Mouse (Mus musculus) gastrocnemius, adult 2 months (tissue): Measurements from ENCODE around the gene Mast3. TPM values are rescaled to one million over a fixed set of nuclear protein-coding genes. Genes with fewer than 3 reads are reported as not detected.

Experiments used
- DNase-seq: peaks from one replicate; pipeline ENCODE4 v3.0.0; 2022
- H3K27ac ChIP-seq: fragments of 200-600 bp; 2 replicates; pipeline ENCODE4 v1.8.1; 2022; ENCODE audit warnings: mild to moderate bottlenecking
- H3K4me3 ChIP-seq: fragments of 200-600 bp; 2 replicates; pipeline ENCODE4 v1.8.1; 2022; ENCODE audit warnings: mild to moderate bottlenecking, moderate library complexity
- CTCF ChIP-seq: fragments of 200-600 bp; IDR thresholded peaks from 2 replicates; pipeline ENCODE4 v1.8.1; 2022; ENCODE audit warnings: antibody characterized with exemption, mild to moderate bottlenecking, moderate library complexity
- intact Hi-C: fragments of 180-260 bp; cut with DNase I; formaldehyde crosslinking; loops from one replicate; pipeline ENCODE4 v1.15.1; 2025
- long read RNA-seq, 2 experiments: library from polyadenylated mRNA; stranded (forward); transcript quantifications; one replicate each; pipeline ENCODE4 v2.0.0; 2021
- total RNA-seq, 2 experiments: library from RNA; stranded (reverse); gene quantifications; 2 replicates each; pipeline ENCODE4 v1.2.3; 2021

The Mast3 gene
- 1 to 10 TPM; 2.7 to 3.6 TPM for total RNA-seq
- long read RNA-seq, experiment 1, partial matches to known transcripts, result 2 of 4 reads
- long read RNA-seq, experiment 1, other reads (novel, unspliced or antisense), result 2 of 4 reads
- long read RNA-seq, experiment 2, full-length matches to known transcripts, result 4 of 6 reads
- long read RNA-seq, experiment 2, partial matches to known transcripts, result 0 of 6 reads
- long read RNA-seq, experiment 2, other reads (novel, unspliced or antisense), result 2 of 6 reads

DNA sequence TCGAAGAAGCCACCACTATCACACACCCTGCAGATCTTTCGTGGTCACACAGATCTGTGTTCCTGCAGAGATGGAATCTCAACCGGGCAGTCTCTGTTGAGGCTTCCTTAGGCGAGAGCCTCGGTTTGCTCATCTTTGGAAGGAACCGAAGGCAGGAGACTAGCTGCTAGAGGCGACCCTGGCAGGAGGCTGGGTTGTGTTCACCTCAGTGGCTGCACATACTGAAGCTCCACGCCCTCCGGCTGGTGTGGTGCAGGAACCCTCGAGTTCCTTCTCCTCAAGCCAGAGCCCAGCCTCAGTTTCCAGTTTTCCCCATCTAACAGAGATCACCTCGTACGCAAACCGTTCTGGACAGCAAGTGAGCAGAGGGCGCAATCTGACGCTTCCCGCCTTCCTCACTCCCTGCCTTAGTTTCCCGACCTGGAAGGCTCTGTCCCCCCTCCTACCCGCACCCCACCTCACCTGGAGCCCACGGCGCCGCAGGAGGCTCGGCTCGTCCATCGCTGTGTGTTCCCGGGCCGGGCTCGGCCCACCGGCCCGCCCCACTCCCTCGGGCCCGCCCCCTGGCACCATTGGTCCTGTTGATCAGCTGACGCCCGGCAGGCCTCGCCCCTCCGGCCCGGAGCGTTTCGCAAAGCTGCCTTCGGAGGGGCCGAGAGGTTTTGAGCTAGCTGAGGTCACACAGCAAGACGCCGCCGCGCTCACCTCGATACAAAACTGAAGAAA is at the start of gene Mast3:
TSS of gene Mast3 (minus strand) at position 574 of the 726 bp plus-strand sequence.
- Histone ChIP-seq H3K27ac (peak within 1 kb of the TSS; percentile 68), H3K4me3 (peak within 1 kb of the TSS; percentile 77)
- intact Hi-C loops, result loop anchor here (10.0 kb wide), 1 partner anchor 50 kb away; no protein-coding TSS in a partner anchor
- no peak for TF ChIP-seq CTCF
- peak; percentile 95 for DNase-seq

DNA sequence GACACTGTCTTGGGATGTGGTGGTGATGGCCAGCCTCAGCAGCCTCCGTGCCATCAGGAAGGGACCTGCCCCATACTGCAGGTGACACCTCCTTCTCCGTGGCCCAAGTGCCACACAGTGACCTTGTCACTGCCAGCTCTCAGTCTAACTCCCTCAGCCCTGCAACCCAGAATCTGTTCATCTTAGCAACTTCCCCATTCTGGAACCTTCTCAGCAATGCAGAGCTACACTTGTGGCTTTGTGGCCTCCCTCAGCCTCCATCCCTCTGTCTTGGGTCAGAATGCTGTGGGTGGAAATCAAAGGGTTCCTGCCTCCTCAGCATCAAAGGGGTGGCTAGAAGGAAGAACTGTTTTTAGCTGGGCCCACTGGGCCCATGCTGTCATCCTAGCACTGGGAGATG is 49.0 kb upstream of the Mast3 start:
- DNase-seq, result no peak
- no peak overlapping the region for H3K4me3 ChIP-seq
- no peak overlapping the region for H3K27ac ChIP-seq
- intact Hi-C loops, result loop anchor here (10.0 kb wide), 1 partner anchor 49 kb away; the partner anchor contains the start of genes Il12rb1 and Mast3
- no peak for TF ChIP-seq CTCF

- DNase-seq, result no peak
- no peak for TF ChIP-seq CTCF
- Histone ChIP-seq H3K4me3 (no peak overlapping the region), H3K27ac (no peak overlapping the region)
- intact Hi-C loops, result loop anchor here (10.0 kb wide), 1 partner anchor 48 kb away; the partner anchor contains the start of genes Il12rb1 and Mast3
These were observed 47.9 kb upstream of the Mast3 start for GRCm38 (mm10) chr8:70852595-70853231.

- DNase-seq, result no peak
- no peak overlapping the region for H3K4me3 ChIP-seq
- intact Hi-C loops, result loop anchor here (10.0 kb wide), 1 partner anchor 47 kb away; the partner anchor contains the start of genes Il12rb1 and Mast3
- no peak for TF ChIP-seq CTCF
- no peak overlapping the region for H3K27ac ChIP-seq
These were observed 47.0 kb upstream of the Mast3 start for GRCm38 (mm10) chr8:70851837-70852236.

DNA sequence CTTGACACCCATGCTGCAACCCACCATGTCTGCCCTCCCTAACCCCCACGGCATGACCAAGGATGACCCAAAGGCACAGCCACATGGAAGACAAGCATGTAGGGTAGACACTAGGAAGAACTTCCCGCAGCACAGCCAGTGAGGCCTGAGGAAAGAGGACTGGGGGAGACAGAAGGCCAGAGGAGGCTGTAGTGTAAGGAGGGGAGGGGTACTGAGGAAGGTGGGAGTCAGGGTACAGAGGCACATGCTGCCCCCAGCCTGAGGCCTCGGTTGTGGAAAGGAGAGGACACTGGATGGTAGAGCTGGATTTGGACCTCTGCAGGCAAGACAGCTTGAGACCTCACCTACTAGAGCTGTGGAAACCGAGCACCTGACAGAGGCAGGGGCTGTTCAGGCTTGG is 46.1 kb upstream of the Mast3 start:
- intact Hi-C loops, result loop anchor here (10.0 kb wide), 1 partner anchor 46 kb away; the partner anchor contains the start of genes Il12rb1 and Mast3

GRCm38 (mm10) chr8:70850132-70850845 is 45.4 kb upstream of the Mast3 start:
- Histone ChIP-seq H3K4me3 (no peak overlapping the region), H3K27ac (peak overlapping the region; percentile 38; the same call in 1 of the 2 replicates)
- no peak for DNase-seq
- intact Hi-C loops, result loop anchor here (10.0 kb wide), 1 partner anchor 45 kb away; the partner anchor contains the start of genes Il12rb1 and Mast3
- no peak for TF ChIP-seq CTCF

More for the DNA sequence above, 46.1 kb upstream of the Mast3 start:
- TF ChIP-seq CTCF, result no peak
- no peak for DNase-seq
- H3K27ac ChIP-seq, result no peak overlapping the region
- H3K4me3 ChIP-seq, result no peak overlapping the region

- no peak overlapping the region for H3K4me3 ChIP-seq
- H3K27ac ChIP-seq, result peak overlapping the region; percentile 46
- TF ChIP-seq CTCF, result no peak
- intact Hi-C loops, result no loop called here
- DNase-seq, result peak; percentile 83
These were observed 44.6 kb upstream of the Mast3 start for GRCm38 (mm10) chr8:70849333-70849990.

DNA sequence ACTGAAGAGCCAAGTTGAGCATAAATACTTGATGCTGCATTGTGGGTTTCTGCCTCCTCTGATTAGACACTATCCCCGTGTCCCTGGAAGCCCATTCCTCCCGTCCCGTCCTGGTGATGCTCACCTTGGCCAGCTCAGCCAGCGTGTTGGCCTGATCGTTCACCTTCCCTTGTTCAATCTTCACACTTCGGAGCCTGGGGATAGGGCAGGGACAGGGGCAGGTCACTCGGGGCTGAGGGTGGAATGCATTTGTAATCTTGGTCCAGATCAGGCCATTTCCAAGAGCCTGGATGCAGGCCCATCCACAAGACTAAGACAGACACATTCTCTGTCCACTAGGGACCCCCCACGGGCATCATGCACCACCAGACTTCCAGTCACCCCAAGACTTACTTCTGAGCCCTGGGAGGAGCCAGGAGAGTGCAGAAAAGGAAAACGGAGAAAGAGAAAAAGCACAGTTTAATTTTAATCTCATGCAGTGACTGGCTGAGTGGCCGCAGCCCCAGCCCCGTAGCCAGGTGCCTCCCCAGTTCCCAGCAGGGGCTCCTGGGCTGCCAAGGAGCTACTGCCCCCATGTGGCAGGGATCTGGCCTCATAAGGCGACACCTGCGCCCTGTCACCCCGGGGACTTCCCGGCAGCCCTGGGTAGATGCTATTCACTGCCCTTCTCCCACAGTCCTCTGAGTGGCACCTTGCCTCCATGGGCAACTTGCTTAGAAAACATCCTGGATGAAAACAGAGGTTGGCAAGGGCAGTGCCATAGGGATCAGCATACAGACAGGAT is 41.7 kb upstream of the Mast3 start:
- H3K27ac ChIP-seq, result no peak overlapping the region
- peak; percentile 44 for TF ChIP-seq CTCF
- DNase-seq, result no peak
- intact Hi-C loops, result no loop called here
- no peak overlapping the region for H3K4me3 ChIP-seq

- H3K4me3 ChIP-seq, result no peak overlapping the region
- no peak for DNase-seq
- H3K27ac ChIP-seq, result no peak overlapping the region
- intact Hi-C loops, result no loop called here
- TF ChIP-seq CTCF, result no peak
These were observed 40.3 kb upstream of the Mast3 start for GRCm38 (mm10) chr8:70845108-70845507.

DNA sequence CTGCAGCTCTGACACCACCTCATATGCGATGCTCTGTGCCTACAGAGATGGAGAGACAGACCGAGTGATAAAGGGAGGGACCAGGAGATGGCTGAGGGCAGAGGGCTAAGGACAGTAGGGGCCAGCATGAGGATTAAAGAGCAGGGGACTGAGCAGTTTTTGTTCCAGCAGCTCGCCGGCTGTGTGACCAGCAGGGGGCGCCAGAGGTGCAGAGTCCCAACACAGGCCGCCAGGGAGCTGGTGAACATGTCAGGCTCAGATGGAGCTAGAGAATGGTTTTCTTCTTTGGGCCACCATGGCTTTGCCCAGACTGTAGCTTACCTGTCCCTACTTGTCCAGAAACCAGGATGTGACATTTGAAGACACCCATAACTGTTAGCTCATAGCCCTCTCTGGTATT is 39.7 kb upstream of the Mast3 start:
- intact Hi-C loops, result loop anchor here (1.0 to 5.0 kb wide), 2 partner anchors 25 to 77 kb away; no protein-coding TSS in a partner anchor
- Histone ChIP-seq H3K4me3 (no peak overlapping the region), H3K27ac (no peak overlapping the region)

GRCm38 (mm10) chr8:70843941-70844340 is 39.1 kb upstream of the Mast3 start:
- intact Hi-C loops, result loop anchor here (1.0 to 5.0 kb wide), 2 partner anchors 25 to 77 kb away; no protein-coding TSS in a partner anchor
- Histone ChIP-seq H3K4me3 (no peak overlapping the region), H3K27ac (no peak overlapping the region)
- no peak for TF ChIP-seq CTCF
- DNase-seq, result no peak

More for the DNA sequence above, 39.7 kb upstream of the Mast3 start:
- no peak; the same call in 1 of the 2 replicates for TF ChIP-seq CTCF
- DNase-seq, result peak; percentile 93
